Mouse (Mus musculus): Measurements from ENCODE around the gene Olfr49. TPM values are rescaled to one million over a fixed set of nuclear protein-coding genes. Genes with fewer than 3 reads are reported as not detected.

Olfr49 gene
- not detected in 2 replicates for polyA plus RNA-seq (2015; fragmentation: Nextera tagmentation; extraction: Ambion mirVana)

DNA sequence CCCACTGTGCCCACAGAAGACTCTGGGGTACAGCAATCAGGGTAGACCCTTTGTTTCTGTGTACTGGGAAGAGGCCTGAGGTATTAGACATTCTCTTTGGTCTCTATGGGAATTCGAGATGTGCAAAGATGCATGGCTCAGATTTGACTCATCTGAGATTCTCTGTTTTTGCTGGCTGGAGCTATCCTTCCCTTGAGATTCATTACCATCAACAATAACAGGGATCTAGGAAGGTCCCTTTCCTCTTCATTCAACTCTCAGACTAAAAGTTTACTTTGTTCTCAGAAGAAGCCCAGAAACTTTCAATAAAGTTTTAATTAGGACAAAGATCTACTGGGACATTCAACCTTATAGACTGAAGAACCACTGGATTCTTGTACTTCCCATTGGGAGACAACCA lies at the start of gene Olfr49:
TSS of gene Olfr49 (minus strand) at position 101 of the 400 bp plus-strand sequence.
- 83% methylated on average over 1 of the region's 1 CpGs for WGBS
- Histone ChIP-seq H3K9ac (no peak within 1 kb of the TSS), H3K27ac (no peak within 1 kb of the TSS), H3K4me1 (no peaks in the 10 kb centered on the region), H3K36me3 (no peaks in the 10 kb centered on the region), H3K9me3 (no peaks in the 10 kb centered on the region), H3K4me3 (no peak within 1 kb of the TSS), H3K27me3 (no peaks in the 10 kb centered on the region), H3K4me2 (no peak within 1 kb of the TSS)
- no peak for ATAC-seq (ENCODE audit: insufficient number of reproducible peaks, insufficient read depth, low FRiP score, low TSS enrichment, low read depth)

DNA sequence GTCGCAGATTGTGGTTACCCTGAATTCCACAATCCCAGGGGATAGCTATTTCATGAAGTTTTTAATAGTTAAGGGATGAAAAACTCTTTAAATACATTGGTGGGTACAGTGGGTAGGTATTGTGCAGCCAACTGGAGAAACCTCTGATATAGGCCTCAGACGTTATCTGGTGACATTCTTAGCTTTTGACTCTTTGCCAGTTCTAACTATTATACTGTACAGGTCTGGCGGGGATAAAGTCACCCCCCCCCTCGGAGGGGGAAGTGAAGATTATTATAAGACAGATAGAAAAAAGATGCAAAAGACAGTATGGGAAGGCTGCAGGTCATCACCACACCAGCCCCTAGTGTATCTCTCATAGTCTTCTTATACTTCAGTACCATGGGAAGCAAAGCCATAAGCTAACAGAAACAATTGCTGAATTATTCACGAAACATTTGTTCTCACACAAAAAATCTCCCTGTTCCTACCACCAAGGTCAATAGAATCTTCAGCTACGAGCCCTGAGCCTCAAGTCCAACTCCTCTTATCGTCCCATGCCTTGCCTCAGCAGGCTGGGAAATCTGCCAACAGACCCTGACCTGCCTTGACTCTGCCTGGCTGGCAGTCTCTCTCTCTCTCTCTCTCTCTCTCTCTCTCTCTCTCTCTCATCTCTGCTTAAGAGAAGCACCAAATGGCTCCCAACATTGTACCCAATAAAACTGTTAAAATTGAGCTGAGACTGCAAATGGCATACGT lies 48.9 kb upstream of the Olfr49 start:
- H3K27me3 ChIP-seq: no peaks in the 10 kb centered on the region
- H3K27ac ChIP-seq: no peak overlapping the region
- H3K4me2 ChIP-seq: no peak overlapping the region
- no peaks in the 10 kb centered on the region for H3K4me1 ChIP-seq
- H3K9me3 ChIP-seq: no peaks in the 10 kb centered on the region
- no peak overlapping the region for H3K4me3 ChIP-seq
- ATAC-seq (ENCODE audit: insufficient number of reproducible peaks, insufficient read depth, low FRiP score, low TSS enrichment, low read depth): no peak
- no peaks in the 10 kb centered on the region for H3K36me3 ChIP-seq
- H3K9ac ChIP-seq: no peak overlapping the region
- 75% methylated on average over 8 of the region's 8 CpGs for WGBS

DNA sequence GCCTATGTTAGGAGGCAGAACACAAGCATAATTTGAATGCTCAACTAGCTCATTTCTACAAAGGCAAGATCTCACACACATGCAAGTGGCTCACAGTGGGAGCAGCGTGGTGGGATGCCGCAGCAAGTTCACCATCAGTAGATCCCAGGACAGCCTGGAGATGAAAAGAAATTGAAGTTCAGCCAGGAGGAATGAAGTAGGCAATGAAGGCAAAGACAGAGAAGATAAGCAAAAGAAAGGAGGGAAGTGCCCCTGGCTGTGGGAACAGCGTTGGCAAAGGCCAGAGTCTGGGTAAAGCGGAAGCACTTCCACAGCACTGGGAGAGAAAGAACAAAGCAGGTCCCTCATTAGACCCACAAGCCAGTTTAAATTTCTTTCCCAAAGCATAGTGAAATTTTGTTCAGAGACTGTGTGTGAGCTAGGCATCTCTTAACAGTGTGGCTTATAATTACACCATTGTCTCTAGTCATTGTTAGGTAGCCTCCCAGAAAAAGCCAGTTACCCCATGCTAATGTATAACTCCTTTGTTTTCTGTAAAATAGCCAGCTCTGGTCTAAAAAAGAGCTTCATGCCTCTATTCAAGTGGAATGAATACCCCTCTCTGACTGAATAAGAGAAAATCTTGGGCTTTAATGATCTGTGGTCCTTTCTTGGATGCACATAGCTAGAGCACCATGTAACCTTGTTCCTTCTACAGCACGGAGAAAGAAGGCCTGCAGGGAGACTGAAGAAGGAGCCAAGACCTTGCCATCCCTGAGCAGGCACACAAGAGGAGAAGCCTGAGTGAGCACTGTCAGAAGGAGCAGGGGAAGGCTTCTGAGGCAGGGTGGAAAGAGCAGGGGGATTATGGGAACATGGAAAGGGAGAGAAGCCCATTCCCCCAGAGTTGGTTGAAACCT lies 47.7 kb upstream of the Olfr49 start:
- WGBS: 59% methylated on average over 5 of the region's 5 CpGs
- Histone ChIP-seq H3K4me3 (no peak overlapping the region), H3K27me3 (no peaks in the 10 kb centered on the region), H3K36me3 (no peaks in the 10 kb centered on the region), H3K9me3 (no peaks in the 10 kb centered on the region), H3K4me2 (no peak overlapping the region), H3K4me1 (no peaks in the 10 kb centered on the region), H3K9ac (no peak overlapping the region), H3K27ac (no peak overlapping the region)
- no peak for ATAC-seq (ENCODE audit: insufficient number of reproducible peaks, insufficient read depth, low FRiP score, low TSS enrichment, low read depth)

DNA sequence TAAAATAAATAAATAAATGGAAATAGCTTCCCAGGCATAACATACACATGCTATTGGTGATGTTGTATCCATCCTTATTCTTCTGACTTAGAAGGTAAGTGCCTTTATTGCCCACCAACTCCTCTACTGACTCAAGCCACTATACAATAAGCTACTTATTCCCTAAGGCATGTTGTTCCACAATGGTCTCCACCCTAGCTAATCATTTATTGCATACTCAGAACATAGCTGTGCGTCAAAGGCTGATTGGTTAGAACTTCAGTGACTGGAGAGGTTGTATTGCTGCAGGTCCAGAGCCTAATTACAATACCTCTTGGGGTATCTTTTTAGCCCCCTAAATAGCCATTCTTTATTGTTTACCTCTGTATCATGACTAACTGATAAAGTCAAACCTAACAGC lies 46.4 kb upstream of the Olfr49 start:
- Histone ChIP-seq H3K4me1 (no peaks in the 10 kb centered on the region), H3K9ac (no peak overlapping the region), H3K27ac (no peak overlapping the region), H3K9me3 (no peaks in the 10 kb centered on the region), H3K4me3 (no peak overlapping the region), H3K36me3 (no peaks in the 10 kb centered on the region), H3K4me2 (no peak overlapping the region), H3K27me3 (no peaks in the 10 kb centered on the region)
- WGBS: 92% methylated on average over 1 of the region's 1 CpGs
- ATAC-seq (ENCODE audit: insufficient number of reproducible peaks, insufficient read depth, low FRiP score, low TSS enrichment, low read depth): no peak

DNA sequence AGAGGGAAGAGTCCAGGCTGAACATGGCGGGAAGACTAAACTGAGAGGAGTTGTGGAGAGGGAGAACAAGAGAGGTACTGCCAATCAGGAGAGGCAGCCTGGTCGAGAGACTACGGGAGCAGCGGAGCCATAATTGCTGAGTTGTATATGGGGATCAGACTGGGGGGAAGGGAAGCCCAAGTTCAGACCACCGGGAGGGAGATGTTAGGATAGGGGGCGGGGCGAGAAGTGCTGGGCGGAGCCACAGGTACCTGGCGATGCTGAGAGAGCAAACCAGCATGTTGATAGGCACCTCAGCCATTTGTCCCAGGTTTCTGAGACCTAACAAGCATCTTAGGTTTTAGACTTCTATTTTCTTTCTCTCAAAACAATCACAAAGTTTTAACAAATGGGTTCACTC lies 44.5 kb upstream of the Olfr49 start:
- WGBS: 43% methylated on average over 9 of the region's 9 CpGs
- Histone ChIP-seq H3K27me3 (no peaks in the 10 kb centered on the region), H3K4me2 (no peak overlapping the region), H3K27ac (no peak overlapping the region), H3K4me1 (no peaks in the 10 kb centered on the region), H3K4me3 (no peak overlapping the region), H3K9me3 (no peaks in the 10 kb centered on the region), H3K9ac (no peak overlapping the region), H3K36me3 (no peaks in the 10 kb centered on the region)
- no peak for ATAC-seq (ENCODE audit: insufficient number of reproducible peaks, insufficient read depth, low FRiP score, low TSS enrichment, low read depth)

DNA sequence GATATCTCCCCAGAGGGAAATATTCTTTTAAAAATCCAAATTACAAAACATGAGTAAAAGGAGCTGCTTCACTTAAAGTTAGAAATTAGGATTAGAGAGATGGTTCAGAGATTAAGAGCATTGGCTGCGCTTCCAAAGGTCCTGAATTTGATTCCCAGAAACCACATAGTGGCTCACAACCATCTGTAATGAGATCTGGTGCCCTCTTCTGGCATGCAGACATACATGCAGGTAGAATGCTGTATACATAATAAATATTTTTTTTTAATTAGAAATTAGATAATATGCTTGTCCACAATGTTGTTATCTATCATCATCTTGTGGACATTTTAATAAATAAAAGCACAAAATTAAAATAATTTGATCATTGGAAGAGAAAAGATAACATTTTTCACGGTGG lies 43.8 kb upstream of the Olfr49 start:
- no peak overlapping the region for H3K9ac ChIP-seq
- no peak overlapping the region for H3K4me2 ChIP-seq
- ATAC-seq (ENCODE audit: insufficient number of reproducible peaks, insufficient read depth, low FRiP score, low TSS enrichment, low read depth): no peak
- no peaks in the 10 kb centered on the region for H3K36me3 ChIP-seq
- no peaks in the 10 kb centered on the region for H3K9me3 ChIP-seq
- no peaks in the 10 kb centered on the region for H3K27me3 ChIP-seq
- no peaks in the 10 kb centered on the region for H3K4me1 ChIP-seq
- H3K27ac ChIP-seq: no peak overlapping the region
- WGBS: 82% methylated on average over 2 of the region's 2 CpGs
- no peak overlapping the region for H3K4me3 ChIP-seq

DNA sequence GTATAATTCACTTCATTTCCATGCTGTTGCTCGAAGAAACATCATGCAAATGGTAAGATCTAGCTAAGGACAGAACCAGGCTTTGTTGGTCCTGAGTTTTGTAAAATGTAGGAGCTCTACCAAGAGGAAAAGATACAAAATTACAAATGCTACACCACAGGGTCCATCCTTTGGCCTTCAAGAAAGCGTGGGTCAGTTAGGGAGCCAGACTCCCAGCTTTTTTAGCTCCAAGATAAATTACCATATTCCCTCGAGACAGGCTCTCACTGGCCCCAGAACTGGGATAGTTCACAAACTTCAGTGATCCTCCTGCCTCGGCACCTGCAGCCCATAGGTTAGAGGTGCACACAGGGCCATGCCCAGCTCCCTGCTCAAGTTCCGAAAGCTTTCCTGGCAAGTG lies 39.7 kb upstream of the Olfr49 start:
- H3K27ac ChIP-seq: no peak overlapping the region
- H3K4me3 ChIP-seq: no peak overlapping the region
- H3K4me2 ChIP-seq: no peak overlapping the region
- no peak for ATAC-seq (ENCODE audit: insufficient number of reproducible peaks, insufficient read depth, low FRiP score, low TSS enrichment, low read depth)
- H3K9ac ChIP-seq: no peak overlapping the region
- H3K9me3 ChIP-seq: 0 out of 2 replicates have a peak, but pooled peaks cover 5% of the 10 kb centered on the region
- no peaks in the 10 kb centered on the region for H3K27me3 ChIP-seq
- WGBS: 76% methylated on average over 5 of the region's 5 CpGs
- no peaks in the 10 kb centered on the region for H3K4me1 ChIP-seq
- H3K36me3 ChIP-seq: no peaks in the 10 kb centered on the region

DNA sequence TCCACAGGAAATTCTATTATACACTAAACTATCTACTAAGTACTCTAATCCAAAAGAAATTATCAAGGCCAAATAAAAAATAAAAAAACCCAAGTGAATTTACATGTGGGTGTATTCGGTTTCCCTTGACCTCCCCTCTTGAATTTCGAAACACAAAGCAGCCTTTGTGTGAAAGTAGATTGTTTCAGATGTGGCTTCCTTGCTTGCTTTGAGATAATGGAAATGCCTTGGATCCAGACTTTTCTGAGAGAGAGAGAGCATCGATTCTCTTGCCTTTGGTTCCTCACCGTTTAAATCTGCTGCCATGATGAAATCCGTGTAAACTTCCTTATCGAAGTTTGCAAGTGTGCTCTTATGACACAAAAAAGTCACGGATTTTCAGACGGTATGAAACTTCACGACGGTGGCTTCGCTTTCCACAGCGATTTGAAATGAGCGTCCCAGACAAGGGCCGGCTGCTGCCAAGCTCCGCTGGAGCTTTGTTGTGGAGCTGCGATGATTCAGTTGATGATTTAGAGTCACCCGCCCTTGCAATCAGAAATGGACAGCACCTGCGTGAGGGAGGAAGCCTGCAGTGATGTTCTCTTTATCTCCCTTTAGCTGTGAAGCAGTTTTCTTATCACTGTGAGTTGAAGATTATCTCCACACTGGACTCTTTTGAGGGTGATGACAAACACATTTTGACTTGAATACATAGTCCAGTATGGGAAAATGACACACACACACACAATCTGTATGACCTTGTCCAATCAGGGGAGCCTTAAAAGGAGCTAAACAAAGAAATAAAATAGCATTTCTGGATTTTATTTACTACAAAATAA lies 37.0 kb upstream of the Olfr49 start:
- Histone ChIP-seq H3K9ac (no peak overlapping the region), H3K4me2 (no peak overlapping the region), H3K27ac (no peak overlapping the region), H3K4me3 (no peak overlapping the region), H3K4me1 (no peaks in the 10 kb centered on the region), H3K9me3 (0 out of 2 replicates have a peak, but pooled peaks cover 5% of the 10 kb centered on the region), H3K27me3 (no peaks in the 10 kb centered on the region), H3K36me3 (no peaks in the 10 kb centered on the region)
- 60% methylated on average over 18 of the region's 18 CpGs for WGBS
- ATAC-seq (ENCODE audit: insufficient number of reproducible peaks, insufficient read depth, low FRiP score, low TSS enrichment, low read depth): no peak

DNA sequence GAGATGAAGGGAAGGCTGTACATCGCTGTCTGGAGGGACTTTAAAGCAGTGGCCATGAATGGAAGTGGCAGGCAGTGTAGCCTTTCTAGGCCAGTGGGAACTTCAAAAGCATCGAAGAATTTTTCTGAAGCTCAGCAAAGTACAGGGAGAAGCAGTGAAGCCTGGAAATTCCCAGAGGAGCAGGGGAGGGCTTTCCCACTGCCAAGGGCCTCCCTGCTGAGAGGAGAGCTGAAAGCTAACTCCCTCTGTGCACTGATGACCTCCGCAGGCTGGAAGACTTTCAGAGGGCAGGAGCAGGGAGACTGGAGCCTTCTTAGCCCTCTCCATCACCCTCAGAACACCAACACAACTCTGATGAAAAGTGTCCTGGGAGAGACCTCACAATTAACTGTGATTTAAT lies 27.0 kb upstream of the Olfr49 start:
- Histone ChIP-seq H3K4me3 (no peak overlapping the region), H3K27ac (no peak overlapping the region), H3K27me3 (no peaks in the 10 kb centered on the region), H3K4me2 (no peak overlapping the region), H3K9me3 (no peaks in the 10 kb centered on the region), H3K4me1 (peaks cover 5% of the 10 kb centered on the region; the same call in 1 of the 2 replicates), H3K36me3 (no peaks in the 10 kb centered on the region), H3K9ac (no peak overlapping the region)
- ATAC-seq (ENCODE audit: insufficient number of reproducible peaks, insufficient read depth, low FRiP score, low TSS enrichment, low read depth): no peak
- WGBS: 24% methylated on average over 3 of the region's 3 CpGs

DNA sequence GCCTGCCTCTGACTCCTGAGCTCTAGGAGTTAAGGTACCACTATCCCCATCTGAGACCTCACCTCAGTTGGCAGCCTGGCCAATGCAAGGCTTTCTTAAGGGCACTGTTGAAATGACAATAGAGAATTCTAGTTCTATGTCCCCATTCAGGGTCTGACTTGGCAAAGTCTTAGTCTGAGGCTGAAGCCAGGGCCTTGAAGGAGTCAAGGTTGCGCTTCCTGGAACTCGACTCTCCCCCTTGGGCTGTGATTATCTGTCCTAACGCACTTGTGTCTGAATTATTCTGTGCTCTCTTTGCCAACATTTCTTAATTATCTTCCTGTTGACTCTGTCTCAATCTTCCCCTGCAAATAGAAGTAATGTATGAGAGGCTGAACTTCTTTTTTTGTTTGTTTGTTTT lies 15.9 kb upstream of the Olfr49 start:
- H3K4me2 ChIP-seq: no peak overlapping the region
- H3K4me3 ChIP-seq: no peak overlapping the region
- H3K9ac ChIP-seq: no peak overlapping the region
- H3K9me3 ChIP-seq: 0 out of 2 replicates have a peak, but pooled peaks cover 5% of the 10 kb centered on the region
- H3K4me1 ChIP-seq: no peaks in the 10 kb centered on the region
- WGBS: 86% methylated on average over 3 of the region's 3 CpGs
- H3K36me3 ChIP-seq: no peaks in the 10 kb centered on the region
- no peak for ATAC-seq (ENCODE audit: insufficient number of reproducible peaks, insufficient read depth, low FRiP score, low TSS enrichment, low read depth)
- no peaks in the 10 kb centered on the region for H3K27me3 ChIP-seq
- H3K27ac ChIP-seq: no peak overlapping the region

DNA sequence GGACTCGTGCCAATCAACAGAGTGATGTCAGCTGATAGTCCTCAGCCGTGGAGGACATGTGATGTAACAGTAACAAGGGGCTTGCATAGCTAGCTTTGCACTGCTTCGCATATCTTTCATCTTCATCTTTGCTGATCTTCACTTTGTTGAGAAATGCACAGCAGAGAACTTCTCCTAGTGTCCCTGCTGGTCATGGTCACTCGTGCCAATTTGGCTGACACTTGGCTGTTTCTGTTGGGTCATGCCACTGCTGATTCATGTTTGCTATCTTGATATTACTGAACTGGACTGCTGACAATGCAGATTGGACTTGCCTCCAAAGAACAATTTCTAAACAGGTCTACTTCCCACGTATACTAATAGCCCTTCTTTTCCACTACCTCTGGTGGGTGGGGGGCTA lies 15.4 kb upstream of the Olfr49 start:
- Histone ChIP-seq H3K27ac (no peak overlapping the region), H3K4me1 (no peaks in the 10 kb centered on the region), H3K4me2 (no peak overlapping the region), H3K9me3 (0 out of 2 replicates have a peak, but pooled peaks cover 5% of the 10 kb centered on the region), H3K27me3 (no peaks in the 10 kb centered on the region), H3K36me3 (no peaks in the 10 kb centered on the region), H3K4me3 (no peak overlapping the region), H3K9ac (no peak overlapping the region)
- WGBS: 82% methylated on average over 5 of the region's 5 CpGs
- no peak for ATAC-seq (ENCODE audit: insufficient number of reproducible peaks, insufficient read depth, low FRiP score, low TSS enrichment, low read depth)
